Mouse (Mus musculus) CD4-positive, CD25-positive, alpha-beta regulatory T cell, adult 2 months (primary cell): ENCODE results near the gene Atp6v0d1.

Source experiments
- DNase-seq: peaks from one replicate; pipeline ENCODE4 v3.0.0-alpha.2; 2012; ENCODE audit warnings: low read depth, low spot score

Gene Atp6v0d1

DNA sequence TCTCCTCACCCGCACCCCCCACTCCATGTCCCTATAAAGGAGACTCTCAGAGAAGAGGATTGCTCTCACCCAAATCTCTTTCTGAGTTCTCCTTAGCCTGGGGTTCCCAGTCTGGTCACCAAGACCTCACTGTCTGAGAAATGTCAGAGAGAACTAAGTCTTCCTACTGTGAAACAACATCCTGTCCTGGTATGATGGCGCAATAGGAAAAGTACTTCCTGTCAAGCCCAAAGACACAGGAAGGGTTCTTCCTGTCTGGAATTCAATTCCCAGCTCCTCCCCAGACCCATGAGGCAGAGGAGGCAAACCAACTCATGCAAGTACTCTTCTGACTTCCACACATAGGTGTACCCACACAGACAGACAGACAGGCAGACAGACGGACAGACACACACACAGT lies 61.2 kb downstream of the Atp6v0d1 start:
- DNase-seq, result no peak

DNA sequence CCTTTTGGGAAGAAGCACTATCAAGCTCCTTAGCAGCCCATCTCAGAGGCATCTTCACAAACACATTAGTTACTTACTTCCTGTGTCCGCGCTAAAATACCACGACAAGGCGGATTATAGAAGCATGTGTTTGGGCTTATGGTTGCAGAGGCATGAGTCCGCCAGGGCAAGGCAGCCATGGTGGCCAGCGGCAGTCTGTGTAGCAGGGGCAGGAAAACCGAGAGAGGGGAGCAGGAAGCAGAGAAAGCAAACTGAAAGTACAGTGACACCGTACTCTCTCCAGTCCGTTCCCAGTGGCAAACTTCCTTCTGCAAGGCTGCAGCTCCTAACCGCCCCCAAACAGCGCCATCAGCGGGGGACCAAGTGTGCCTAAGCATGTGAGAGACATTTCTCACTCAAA lies 66.1 kb downstream of the Atp6v0d1 start:
- DNase-seq, result no peak

DNA sequence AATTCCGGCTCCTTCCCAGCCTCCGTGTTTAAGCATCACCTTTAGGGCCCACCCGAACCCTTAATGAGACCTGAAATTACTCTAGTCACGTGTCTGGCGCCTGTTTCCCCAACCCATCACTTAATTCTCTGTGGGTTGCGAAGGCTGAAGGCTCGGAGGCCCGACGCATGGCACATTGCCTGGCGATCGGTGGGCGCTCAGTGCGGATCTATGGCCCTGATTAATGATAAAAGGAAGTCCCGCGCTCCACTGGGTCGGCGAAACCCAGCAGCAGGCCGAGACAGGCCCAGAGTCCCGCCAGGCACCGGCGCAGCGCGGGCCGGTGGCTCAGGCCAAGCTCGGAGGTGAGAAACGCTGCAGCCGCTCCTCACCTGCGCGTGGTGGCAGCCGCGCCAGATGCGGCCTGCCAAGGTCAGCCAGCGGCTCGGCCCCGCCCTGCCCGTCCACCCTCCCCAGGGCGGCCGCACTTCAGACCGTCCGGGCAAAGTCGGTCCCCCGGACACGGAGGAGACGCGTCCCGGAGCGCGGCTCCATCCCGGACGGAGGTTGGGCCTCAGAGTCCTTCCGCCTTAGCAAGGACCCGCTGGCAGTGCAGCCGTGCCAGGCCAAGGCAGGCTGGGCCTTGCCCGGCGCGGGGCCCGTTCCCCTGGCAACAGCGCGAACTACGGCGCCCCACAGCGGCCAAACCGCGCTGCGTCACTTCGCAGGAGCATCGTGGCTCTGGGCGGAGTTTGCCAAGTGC lies 69.2 kb downstream of the Atp6v0d1 start, which contains the start of gene Zdhhc1:
TSS of gene Zdhhc1 (minus strand) at position 464 of the 742 bp plus-strand sequence.
- peak; percentile 83 for DNase-seq

DNA sequence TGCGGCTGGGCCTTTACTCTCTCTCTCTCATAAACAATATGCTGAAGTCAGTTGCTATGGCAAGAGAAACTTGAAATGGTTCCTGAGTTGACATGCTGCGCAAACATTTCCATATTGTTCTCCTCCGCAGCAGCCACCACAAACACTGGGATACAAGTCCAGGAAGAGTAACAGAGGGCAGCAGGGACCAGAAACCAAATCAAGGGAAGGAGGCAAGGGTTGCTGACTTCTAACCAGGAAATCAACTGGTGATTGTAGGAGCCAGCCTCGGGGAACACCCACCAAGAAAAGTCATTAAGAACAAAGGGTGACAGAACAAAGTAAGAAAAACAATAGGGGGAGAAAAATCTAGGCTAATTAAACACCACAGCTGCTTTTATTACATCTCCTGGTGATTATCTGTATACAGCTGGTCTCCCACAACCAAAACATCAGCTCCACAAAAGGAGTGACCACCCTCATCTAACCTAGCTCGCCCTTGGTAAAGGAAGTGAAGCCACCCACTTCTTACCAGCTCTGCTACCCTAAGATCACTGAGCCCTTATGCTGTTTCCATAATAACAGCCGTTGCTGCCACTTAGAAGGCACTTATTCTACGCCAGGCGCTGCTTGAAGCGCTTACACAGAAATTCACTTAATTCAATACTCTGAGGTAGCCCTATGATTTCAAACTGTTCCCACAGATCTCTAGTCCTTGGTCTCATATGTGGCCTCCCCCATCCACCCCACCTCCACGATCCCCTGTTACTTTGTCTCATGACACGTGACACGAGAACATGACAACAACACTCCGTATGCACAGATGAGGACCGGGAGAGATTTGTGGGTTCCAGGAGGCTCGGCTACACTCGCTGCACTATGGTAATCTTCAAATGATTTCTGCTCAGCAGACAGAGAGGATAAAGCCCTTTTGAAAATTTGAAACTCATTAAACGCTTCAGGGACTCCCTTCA lies 70.2 kb downstream of the Atp6v0d1 start:
- no peak for DNase-seq

DNA sequence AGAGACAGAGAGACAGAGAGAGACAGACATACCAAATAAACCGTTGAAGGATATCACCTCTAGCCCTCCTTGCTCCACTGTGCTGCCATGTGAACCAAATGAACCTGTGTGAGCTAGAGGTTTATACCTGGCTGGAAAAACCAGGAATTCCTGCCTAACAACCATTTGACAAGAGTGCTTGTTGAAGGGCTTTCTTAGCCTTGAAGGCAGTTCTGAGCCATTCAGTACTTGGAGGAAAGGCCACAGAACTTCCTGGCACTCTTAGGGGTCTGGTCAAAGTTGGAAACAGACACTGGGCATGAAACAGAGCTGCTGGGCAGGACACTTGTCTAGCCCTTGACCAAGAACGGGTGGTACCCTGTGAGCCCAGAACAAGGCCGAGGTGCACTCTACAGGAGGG lies 71.3 kb downstream of the Atp6v0d1 start:
- no peak for DNase-seq

DNA sequence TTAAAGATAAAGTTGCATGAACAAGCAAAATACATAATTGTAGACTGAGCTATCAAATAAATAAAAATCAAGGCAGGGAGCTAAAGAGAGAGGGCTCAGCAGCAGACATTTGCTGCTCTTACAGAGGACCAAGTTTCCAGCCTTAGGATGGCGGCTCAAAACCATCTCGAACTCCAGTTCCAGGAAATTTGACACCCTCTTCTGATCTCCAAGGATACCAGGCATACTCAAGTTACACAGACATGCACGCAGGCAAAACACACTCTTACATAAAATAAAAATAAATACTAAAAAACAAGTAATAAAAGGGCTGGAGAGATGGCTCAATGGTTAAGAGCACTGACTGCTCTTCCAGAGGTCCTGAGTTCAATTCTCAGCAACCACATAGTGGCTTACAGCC lies 72.4 kb downstream of the Atp6v0d1 start:
- no peak for DNase-seq

DNA sequence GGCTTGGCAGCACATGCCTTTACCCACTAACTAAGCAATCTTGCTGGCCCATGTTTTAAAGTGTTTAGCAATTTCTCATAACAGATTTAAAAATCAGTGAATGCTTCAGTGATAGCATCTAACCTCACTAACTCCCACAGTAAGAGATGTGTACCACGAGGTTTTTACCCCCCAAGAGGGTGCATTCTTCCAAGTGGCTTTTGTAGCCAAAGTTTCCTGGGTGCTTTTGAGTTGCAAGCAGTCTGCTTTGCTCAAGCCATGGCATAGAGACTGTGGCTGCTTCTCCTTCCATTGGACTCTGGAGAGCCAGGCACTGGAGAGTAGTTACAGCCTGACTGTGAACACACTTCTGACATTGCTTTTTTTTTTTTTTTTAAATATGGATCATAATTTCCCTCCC lies 76.6 kb downstream of the Atp6v0d1 start:
- no peak for DNase-seq

DNA sequence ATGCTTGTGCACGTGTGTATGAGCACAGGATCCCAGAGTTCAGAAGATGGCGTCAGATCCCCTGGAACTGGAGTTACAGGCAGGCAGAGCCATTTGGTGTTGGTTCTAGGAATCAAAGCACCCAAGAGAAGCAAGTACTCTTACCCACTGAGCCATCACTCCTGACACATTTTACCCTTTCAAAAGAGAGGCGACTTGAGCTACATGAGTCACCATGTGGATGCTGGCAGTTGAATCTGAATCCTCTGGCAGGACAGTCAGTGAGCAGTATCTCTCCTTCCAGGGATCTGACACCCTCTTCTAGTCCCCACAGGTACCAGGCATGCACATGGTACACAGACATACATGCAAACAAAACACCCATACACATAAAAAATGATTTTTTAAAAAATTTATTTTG lies 77.8 kb downstream of the Atp6v0d1 start:
- no peak for DNase-seq

DNA sequence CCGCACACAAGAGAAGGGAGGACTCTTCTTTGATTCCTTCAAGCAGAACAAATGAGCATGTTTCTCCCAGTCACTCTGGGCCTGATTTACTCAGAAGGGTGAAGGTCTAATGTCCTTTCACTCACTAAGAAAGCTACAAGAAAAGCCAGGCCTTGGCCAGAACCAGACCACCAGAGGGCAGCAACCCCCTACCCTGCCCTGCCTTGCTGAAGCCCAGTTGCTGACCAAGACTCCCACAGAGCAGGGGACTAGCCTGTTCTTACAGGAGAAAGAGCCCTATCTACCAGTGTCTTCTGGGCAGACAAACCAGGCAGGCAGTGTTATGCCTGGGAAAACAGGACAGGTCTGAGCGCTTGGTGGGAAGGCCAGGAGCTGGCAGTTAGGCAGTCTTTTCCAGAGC lies 81.5 kb downstream of the Atp6v0d1 start:
- peak; percentile 24 for DNase-seq

DNA sequence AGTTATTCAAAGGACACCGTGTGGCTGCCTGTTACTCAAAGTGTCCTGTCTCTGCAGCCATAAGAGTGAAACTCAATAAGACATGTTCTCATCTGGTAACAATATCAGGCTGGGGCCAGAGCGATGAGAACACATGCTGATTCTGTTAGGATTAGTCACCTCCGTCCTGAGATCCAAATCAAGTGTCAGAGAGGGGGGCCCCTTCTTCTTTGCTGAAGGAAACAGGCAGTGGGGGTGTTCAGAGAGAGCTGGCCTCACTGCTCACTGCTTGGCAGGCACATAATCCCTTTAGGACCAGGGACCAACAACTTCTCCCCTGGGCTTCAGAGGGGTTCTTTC lies 81.8 kb downstream of the Atp6v0d1 start:
- DNase-seq, result no peak

DNA sequence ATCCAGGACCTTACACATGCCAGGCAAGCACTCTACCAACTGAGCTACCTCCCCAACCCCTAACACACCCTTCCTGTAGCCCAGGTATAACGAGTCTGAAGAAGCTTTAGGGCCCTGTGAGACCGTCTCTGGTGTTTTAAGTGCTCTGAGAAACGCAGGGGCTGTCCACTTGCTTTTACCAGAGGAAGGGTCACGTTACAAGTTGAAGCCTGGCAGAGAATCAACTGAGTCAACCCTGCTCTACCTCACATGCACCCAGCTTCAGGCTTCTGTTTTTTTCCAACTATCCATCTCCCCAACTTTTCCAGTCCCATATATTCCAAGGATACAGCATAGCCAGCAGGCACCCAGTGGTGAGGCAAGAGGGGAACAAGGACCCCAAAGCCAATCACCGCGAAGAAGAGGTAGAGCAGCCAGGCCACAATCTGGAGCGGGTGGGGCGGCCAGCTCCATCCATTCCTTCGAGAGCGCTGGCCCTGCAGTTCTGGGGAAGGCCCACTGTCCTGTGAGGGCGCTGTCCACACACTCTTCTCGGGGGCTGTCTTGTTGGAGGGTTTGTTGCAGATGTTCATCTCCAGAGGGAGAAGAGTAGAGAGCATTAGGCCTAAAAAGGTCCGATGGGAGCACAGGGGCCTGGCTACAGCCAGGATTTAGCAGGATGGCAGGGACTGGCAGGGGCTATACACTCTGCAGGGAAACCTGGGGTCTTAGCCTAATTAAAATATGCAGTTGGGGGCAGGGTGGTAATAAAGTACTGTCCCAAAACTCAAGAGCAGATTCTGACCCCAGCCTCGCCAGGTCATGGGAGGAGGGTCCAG lies 82.4 kb downstream of the Atp6v0d1 start:
- no peak for DNase-seq

DNA sequence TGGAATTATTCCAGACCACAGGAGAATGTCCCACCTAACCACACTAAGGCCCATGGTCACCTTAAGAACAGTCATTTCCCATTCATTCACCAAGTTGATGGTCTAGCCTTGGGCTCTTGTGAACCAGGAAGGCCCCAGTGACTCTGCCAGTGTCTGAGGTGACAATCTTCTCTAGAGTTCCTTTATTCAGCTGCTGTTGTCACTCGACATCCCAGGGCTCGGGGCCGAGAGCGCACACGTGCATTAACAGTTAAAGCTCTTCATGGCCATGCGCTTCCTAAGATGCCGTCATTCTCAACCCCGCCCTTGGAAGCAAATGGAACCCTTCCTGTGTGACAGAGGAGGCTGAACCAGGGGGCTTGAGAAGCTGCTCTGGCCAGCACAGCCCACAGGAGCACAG lies 83.7 kb downstream of the Atp6v0d1 start:
- no peak for DNase-seq

DNA sequence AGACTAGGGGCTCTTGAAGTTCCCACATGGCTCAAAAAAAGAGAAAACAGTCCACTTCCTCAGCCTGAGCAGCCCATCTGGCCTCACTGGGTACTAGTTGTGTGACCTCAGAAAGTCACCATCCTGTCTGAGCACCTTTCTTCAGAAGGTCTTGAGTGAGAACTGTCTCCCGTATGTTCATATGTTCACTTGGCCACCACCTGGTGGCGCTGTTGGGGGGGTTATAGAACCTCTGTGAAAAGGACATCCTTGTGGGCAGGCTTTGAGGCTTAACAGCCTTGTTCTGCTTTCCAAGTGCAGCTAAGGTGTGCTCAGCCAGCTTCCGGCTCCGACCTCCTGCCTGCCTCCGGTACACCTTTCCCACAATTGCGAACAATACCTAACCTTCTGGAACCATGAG lies 84.4 kb downstream of the Atp6v0d1 start:
- DNase-seq, result peak; percentile 38

DNA sequence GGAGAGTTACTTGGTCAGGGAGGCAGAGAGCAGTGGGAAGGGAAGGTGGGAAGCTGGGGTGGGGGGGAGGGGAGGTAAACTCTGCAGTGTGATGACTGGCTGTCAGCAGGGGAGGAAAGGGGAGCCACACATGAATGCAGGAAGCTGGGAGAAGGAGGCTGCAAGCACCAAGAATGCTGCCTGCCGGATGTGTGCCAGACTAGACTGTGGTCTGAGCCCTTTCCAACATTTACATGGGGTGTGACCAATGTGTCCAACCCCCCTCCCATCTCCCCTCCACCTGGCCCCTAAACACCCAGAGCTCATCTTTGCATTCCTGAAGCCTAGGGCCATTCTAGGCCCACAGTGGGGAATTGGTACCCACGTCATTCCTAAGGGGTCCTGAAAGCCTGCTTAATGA lies 84.8 kb downstream of the Atp6v0d1 start:
- DNase-seq, result no peak

DNA sequence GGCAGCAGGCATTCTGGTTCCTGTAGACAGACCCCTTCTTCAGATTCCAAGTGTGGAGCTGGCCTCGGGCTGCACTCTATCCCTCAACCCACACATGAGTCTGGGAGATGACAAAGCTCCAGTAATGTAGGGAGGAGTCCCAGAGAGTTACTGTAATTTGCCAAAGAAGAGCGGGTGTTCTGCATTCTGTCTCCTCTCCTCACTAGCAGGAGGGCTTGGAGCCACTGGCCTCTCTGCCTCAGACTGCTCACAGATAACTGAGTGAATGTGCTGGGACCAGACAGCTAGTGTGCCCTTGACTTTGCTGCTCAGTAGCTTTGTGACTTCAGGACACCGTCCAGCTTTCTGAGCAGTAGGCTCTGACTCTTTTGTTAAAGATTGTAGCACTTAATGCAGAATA lies 88.1 kb downstream of the Atp6v0d1 start:
- DNase-seq, result no peak

DNA sequence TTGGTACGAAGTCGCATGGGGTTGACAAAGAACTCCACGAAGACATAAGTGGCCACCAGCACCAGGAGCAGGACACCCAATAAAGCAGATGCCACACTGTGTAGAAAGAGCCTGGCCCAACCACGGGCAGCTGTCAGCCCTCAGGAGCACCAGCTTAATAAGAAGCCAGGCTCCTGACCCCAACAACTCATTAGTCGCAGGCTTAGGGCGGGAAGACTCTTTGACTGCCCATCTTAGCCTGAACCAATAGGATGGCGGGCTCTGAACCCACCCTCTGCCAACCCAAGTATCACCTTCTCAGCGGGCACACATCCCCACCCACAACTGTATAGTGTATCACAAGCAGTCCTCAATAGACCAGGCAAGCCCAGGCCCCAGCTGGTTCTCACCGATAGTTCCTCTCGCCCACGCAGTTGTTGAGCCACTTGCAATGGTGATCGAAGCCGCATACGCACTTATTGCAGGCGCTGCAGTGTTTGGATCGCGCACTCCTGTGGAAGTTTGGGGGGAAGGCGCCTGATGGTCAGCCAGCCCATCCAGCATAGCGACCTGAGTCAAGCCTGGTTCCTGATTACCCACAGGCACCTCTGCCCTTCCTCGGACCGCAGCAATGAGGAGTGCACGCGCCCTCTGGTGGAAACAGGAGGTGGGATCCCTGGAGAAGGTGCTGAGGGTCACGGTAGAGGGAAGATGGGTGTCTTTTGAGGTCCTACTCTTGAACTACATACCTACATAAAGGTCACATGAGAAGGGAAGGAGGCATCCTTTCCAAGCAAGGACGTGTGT lies 89.0 kb downstream of the Atp6v0d1 start:
- peak; percentile 26 for DNase-seq

DNA sequence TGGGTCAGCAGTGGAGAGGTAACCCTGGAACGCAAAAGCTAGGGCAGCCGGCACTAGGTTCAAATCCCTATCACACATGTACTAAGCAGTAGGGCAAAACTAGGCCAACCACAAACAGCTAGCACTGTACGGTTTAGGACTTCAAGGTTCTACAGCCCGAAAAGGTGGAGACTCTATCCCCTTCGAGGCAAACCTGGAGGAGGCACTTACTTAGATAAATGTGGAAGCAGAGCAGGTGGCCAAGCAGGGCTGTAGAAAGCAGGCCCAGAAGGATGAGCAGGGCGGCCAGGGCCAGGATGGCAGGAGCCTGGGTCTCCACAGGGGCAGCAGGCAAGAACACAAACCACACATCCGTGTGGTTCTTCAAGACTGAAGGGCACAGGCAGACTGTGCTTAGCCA lies 89.7 kb downstream of the Atp6v0d1 start:
- DNase-seq, result no peak

DNA sequence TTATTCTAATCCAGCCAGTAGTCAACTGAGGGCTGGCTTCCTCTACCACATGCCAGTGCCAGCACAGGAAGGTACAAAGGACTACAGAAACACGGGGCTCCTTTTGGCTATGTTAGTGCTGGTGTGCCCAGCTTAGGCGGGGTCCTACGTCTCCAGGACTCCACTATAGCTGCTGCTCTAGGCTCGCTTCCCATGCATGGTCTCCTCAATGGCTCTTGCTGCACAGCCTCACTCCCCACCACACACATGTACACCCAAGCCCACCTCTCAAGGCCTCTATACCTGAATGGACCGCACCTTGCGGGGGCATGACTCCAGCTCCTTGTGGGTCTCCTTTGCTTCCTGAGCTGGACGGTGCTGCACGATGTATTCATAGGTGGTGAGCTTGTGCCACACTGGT lies 90.1 kb downstream of the Atp6v0d1 start:
- DNase-seq, result no peak

DNA sequence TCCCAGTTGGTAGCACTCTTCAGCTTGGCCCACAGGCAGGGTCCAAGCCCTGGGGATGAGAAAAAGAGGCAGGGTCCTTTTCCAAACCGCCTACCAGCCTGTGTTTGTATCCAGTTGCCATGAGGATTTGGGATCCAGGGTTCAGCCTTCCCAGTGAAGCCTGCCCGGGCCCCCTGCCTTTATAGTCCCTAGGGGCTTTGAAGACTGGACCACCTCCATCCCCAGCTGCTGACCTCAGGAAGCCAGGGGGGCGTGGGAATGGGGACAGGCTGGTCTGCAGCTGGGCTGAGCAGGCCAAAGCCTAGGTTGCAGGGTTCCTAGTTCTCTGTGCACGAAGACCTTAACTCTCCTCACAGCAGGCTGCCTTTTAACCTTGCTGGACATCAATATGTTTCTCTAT lies 90.6 kb downstream of the Atp6v0d1 start:
- no peak for DNase-seq

DNA sequence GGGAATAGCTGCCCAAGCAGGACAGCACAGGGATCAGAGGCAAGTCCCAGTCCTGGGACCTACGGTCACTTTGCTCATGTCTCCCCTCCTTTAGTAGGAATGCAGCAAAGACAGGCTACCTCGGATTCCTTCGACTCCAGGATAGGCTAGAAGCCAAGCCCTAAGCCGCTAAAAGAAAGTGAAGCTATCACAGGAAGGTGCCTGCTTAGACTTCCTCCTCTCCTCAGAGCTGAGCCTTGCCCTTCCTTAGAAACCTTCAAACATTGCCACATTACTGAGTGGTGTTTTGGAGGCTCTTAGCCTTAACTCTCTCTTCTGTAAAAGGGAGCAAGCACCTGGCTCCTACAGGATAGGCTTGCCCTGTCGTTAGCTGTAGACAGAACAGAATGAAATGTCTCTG lies 91.2 kb downstream of the Atp6v0d1 start:
- no peak for DNase-seq
